Mouse (Mus musculus) megakaryocyte, embryonic 14.5 days (primary cell): ENCODE measurements at regions not wholly inside any gene's neighbourhood (a gene's known extent, or its start where the extent isn't known, plus 50 kb on each side); places are given as distances from the start of the nearest gene placed in this dataset.

Source experiments
- FLI1 ChIP-seq: IDR thresholded peaks from 2 replicates; pipeline ENCODE4 v1.6.1; 2012; ENCODE audit warnings: low read length, inconsistent platforms, mixed read lengths
- GATA1 ChIP-seq: IDR thresholded peaks from 3 replicates; pipeline ENCODE4 v1.6.1; 2012; ENCODE audit warnings: mixed read lengths, low read length, inconsistent platforms, borderline replicate concordance

DNA sequence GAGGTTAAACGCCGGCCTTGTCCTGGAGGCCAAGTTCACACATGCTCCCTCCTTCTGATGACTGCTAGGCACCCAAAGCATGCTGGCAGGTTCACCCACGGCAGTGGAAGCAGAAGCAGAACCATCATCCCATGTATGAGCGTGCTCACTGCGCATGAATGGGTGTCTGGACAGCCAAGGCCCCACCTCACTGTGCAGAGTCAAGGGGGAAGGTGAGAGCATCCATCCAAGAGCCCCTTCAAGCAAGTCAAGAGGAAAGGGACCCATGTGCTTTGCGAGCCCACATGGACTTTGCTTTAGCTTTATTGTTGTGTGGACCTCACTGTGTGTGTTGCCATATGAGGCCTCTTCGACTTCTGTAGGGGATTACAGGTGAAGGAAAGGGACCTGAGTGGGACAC, 319.9 kb downstream of the Rps6kc1 start:
- TF ChIP-seq GATA1 (no peak), FLI1 (no peak)
